Mouse (Mus musculus): ENCODE data around the gene Axin1.
A peak's percentile ranks its signal among the peaks of the same experiment; 100 is the strongest.

Gene Axin1

GRCm38 (mm10) chr17:26192481-26193190 is 54.1 kb downstream of the Axin1 start:
- no peak for DNase-seq

- no peak for DNase-seq
Observed at GRCm38 (mm10) chr17:26198892-26199291, 60.4 kb downstream of the Axin1 start, which contains the start of gene Pdia2. Pdia2 (minus strand) TSS chr17:26199087.

- peak; percentile 46 for DNase-seq
Observed at GRCm38 (mm10) chr17:26200831-26201705, 62.6 kb downstream of the Axin1 start.

GRCm38 (mm10) chr17:26201998-26202397 is 63.5 kb downstream of the Axin1 start:
- no peak for DNase-seq

DNA sequence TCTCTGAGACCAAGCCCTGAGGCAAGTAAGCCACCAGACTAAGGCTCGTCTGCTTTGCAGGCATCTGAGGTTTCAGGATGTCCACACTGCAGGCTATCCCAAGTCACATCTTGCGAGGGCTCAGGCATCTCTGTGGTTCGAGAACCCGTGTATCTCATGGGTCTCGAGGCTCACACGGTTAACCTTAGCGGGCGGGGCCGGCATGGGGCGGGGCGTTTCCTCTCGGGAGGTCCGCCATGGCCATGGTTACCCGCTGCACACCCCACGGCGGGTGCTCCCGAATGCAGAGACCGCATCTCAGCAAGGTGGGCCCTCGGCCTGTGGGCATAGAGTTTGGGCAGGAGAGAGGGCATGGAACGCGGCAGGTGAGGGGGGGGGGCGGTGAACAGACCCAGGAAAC is 64.2 kb downstream of the Axin1 start, which contains the start of gene Rgs11:
TSS of gene Rgs11 (plus strand) at position 215 of the 400 bp plus-strand sequence.
- DNase-seq: peak; percentile 74

DNA sequence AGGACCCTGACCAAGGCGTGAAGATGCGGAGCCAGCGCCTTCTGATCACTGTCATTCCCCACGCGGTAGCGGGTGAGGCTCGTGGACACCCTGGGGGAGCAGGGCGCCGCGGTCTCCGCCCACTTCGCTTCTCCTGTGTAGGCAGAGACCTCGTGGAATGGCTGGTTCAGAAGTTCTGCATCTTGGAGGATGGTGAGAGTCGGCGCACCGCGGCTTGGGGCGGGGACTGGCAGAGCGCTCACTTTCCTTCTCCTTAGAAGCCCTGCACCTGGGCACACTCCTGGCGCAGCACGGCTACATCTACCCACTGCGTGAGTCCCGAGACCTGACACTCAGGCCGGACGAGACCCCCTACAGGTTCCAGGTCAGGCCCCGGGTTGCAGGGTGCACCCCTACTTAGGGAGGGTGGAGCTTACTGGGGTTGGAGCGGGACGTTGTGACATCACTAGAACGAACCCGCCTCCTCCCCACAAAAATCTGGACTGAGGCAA is 64.9 kb downstream of the Axin1 start:
- DNase-seq: peak; percentile 53

GRCm38 (mm10) chr17:26204766-26205165 is 66.3 kb downstream of the Axin1 start:
- DNase-seq: no peak

DNA sequence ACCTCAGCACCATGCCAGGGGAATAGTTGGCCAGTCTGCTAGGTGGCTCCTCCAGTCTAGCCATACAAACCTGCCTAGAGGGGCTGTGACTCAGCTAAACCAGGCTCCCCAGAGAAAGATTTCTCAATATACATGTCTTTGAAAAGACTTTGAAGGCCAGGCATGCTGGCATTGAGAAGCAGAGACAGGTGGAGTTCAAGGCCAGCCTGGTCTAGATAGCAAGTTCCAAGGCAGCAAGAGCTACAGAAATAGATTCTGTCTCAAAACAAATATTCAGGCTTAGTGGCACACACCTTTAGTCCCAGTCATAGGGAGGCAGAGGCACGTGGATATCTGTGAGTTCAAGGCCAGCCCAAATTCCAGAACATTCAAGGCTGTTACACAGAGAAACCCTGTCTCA is 67.9 kb downstream of the Axin1 start:
- DNase-seq: no peak

DNA sequence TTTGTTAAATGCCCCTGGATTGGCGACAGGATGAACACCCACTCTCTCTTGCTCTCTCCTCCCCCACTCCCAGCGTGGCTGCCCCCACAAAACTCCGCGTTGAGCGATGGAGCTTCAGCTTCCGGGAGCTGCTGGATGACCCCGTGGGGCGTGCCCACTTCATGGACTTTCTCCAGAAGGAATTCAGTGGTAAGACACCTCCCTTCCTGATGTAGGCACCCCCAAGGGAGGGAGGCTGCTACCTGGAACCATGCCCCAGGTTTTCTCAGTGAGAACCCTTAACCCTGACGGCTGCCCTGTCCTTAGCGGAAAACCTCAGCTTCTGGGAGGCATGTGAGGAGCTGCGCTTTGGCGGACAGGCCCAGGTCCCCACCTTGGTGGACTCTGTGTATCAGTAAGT is 69.2 kb downstream of the Axin1 start, which contains the start of gene Arhgdig:
TSS of gene Arhgdig (minus strand) at position 101 of the 400 bp plus-strand sequence.
- DNase-seq: no peak

- no peak for DNase-seq
Observed at GRCm38 (mm10) chr17:26212241-26212640, 73.8 kb downstream of the Axin1 start.

DNA sequence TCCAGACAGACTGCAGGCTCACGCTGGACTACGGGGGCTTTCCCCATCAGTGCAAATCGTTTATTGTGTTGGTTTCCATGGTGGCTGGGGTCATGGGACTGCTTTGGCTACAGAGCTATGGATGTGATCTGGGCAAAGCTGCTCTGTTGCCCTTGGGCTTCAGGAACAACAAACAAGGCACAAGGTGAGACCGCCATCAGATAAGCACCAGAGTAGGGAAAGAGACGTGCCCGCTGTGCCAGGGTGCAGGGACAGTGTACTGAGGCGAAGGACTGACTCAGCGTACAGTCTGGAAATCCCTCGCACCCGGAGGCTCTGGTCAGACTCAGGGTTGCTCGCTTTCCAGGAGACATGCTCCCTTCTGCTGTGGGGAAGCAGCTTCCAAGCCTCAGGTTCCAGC is 74.2 kb downstream of the Axin1 start:
- DNase-seq: no peak

DNA sequence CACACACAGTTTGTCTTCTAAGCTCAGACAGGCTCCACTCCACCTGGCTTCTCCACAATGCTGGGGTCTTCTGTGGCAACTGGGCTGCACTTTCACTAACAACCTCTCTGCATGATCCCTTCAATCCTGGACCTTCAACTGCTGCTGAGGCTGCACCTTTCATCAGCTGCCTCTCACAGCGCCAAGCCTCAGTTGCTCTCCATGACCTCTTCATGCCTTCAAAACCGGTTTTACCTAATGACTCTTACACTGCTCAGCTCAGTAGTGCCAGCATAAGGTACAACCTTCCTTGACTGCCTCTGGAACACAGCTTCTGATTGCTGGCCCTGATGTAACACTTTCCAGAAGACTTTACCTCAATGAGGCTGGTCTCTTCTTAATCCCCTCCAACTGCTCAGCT is 83.0 kb downstream of the Axin1 start:
- DNase-seq: no peak

DNA sequence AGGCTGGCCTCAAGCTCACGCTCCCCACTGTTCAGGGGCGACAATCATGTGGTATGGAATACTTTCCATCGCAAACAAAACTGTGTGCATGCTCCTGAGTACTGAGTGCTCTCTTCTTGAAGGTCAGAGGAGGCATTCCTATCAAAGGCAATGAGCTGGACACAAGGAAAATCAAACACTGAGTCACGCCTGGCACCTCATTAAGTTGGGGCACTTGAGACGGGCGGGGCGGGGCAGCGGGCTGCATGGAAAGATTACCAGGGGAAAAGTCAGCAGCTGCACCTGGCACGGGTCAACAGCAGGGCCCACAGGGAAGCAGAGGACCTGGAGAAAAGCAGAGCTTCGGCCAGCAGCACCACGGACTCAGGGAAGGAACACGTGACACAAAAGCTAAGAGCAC is 86.7 kb downstream of the Axin1 start:
- DNase-seq: no peak

DNA sequence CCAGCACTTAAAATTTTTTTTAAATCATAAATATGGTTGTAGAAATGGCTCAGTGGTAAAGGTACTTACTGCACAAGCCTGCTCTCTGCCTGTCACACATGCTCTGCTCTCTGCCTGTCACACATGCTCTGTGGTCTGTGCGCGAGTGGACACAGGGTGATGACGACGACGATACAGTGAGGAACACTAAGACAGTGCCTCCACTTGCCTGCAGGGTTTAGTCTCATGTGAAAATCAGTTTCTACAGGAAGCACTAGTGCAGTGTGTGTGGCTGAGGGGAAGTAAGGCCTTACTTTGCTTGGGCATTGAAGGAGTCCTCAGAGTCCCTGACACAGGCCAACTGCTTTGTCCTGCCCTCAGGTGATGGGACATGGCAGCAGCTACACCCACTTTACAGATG is 91.3 kb downstream of the Axin1 start:
- no peak for DNase-seq

DNA sequence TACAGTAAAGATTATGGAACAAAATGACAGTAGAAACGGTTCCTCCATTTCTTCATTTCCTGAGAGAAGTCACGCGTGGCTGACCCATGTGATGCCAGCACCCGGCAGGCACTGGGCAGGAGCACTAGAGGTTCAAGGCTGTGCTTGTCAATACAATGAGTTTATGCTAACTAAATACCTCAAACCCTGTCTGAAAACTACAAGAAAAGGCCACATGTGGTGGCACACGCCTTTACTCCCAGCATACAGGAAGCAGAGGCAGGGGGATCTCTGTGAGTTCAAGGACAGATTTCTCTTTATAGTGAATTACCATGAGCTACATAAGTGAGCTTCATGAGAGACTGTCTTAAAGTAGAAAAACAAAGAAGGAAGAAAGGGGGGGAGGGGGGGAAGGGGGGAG is 92.7 kb downstream of the Axin1 start:
- no peak for DNase-seq

GRCm38 (mm10) chr17:26232863-26233262 is 94.4 kb downstream of the Axin1 start:
- peak; percentile 61 for DNase-seq

- no peak for DNase-seq
Observed at GRCm38 (mm10) chr17:26234386-26234785, 95.9 kb downstream of the Axin1 start.

GRCm38 (mm10) chr17:26235077-26235815 is 96.8 kb downstream of the Axin1 start:
- DNase-seq: no peak

GRCm38 (mm10) chr17:26237667-26238066 is 99.2 kb downstream of the Axin1 start:
- no peak for DNase-seq

DNA sequence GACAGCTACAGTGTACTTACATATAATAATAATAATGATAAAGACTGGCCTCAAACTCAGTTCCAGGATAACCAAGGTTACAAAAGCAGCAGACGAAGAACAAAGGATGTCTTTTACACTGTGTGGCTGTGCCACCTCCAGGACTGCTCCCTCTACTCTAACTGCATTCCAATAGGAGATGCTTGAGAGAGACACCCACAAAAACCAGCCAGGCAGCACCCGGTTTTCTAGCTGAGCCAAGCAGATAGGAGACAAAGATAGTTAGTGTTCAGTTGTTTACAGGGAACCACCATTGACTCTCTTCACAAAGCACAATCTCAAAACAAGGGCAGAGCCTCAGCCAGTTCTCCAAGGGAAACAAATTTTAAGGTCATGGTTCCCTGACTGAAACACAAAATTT is 101.1 kb downstream of the Axin1 start:
- no peak for DNase-seq

DNA sequence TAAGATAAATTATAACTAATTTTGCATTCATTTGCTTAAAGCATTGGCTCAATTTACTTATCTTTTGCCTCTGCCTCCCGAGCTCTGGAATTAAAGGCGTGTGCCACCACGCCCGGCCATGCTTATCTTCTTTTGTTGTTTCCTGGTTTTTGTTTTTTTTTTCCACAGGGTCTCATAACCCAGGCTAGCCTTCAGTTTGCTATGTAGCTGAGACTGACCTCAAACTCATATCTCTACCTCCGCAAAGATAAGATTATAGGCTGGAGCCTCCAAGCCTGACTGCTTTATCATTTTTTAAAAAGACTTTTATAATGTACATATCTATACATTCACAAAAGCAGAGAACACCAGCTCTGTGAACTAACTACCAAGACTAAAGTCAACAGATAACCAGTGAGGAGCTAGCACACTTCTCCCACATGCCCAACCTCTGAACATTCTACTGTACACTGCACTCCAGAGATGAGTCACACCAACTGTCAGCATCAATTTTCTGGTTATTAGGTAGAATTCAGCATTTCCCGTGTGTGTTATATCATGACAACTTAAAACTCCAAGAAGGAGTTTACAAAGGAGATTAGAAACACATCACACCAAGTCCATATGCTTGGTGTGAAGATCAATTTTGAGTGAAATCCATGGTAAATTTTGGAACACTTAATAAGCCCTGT is 101.8 kb downstream of the Axin1 start:
- DNase-seq: no peak

GRCm38 (mm10) chr17:26240990-26241389 is 102.5 kb downstream of the Axin1 start:
- DNase-seq: no peak

Data from thymus, postnatal 4 days (tissue).